Mouse (Mus musculus): ENCODE measurements around the gene Wbp4.
"Not testable (repeated sequence)": the region's sequence is repeated elsewhere in the genome, so short reads cannot be mapped to it uniquely, and the experiment has no call there.

Wbp4 gene

DNA sequence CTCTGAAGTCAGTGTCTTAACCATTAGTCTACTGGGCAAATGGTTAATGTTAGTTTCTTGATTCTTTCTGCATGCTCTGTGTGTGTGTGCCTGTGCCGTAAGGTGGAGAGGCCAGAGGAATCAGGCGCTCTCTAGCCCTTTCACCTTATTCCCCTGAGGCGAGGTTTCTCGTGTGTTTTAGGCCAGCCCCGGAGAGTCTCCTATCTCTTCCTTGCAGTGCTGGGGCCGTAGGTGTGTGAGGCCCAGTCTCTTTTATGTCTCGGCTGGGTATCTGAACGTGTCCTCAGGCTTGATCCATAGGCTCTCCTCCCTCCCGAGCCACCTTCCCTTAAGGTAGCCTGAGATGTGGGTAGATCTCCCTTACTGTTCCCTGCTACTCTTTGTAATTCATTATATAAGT, 24.9 kb upstream of the Wbp4 start:
- no peak for DNase-seq

DNA sequence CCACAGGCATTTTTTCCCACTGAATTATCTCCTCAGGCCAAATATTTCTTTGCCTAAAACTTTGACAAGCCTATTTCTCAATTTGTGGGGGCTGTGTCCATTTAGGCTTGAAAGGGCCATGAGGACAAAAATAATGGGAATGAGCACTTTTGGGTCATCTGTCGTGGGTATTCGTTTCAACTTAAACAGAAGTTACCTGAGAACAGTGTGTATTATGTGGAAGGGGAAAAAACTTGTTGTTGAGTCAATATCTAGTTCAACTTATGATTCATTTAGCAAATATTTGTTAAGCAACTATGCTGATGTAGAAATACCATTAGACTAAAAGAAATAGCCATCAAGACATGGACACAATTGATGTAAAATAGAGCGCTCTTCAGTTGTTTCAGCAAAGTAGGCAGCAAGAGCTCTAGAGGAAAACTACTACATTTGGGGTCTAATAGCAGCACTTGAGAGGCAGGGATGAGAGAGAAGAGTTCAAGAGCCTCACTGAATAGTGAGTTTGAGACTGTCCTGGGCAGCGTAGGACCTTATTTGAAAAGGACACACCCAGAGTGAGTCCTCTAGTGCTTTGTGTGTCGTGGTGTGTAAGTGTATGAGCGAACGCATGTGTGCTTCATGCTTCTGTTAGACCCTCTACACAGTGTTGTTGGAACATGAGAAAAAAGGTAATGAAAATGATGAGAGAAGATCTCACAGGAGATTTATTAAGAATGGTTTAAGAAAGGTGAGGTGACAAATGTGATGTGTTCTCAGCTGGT, 23.1 kb upstream of the Wbp4 start:
- DNase-seq: no peak

DNA sequence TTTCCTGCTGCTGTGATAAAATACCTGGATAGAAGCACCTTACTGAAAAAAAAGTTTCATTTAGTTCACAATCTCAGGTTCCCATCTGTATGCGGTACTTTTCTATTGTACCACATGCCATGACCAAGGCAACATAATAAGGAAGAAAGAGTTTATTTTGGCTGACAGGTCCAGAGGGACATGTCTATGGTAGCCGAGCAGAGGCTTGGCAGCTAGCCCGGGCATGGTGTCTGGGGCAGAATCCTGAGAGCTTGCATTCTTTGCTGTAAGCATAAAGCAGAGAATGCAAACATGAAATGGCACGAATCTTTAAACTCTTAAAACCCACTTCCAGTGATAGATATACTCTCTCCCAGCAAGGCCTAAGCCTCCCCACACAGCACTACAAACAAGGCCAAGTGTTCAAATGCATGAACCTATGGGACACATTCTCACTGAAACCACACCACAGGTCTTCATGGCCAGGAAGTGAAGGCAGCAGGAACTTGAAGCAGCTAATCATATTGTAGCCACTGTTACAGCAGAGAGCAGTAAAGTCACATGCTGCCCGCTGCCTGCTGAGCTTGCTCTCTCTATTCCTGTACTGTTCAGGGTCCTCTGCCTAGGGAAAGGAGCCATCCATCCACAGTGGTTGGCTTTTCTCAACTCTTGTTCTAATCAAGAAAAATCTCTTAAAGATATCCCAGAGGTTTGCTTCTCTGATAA, 22.2 kb upstream of the Wbp4 start:
- peak; percentile 48 for DNase-seq

DNA sequence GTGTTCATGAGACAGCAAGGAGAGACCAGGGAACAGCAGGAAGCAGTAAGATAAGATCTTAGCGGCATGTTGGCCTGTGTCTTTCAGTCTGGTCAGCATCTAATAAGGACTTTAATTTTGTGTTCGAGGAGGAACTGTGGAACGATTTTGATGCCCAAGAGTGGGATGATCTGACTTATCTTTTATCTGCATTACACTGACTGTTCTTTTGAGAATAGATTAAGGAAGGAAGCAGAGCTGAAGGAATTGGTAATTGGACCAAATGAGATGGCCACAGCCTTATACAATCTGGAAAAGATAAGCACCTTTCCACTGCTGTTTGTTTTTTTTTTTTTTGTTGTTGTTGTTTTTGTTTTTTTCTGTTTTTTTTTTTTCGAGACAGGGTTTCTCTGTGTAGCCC, 19.4 kb upstream of the Wbp4 start:
- no peak for DNase-seq

DNA sequence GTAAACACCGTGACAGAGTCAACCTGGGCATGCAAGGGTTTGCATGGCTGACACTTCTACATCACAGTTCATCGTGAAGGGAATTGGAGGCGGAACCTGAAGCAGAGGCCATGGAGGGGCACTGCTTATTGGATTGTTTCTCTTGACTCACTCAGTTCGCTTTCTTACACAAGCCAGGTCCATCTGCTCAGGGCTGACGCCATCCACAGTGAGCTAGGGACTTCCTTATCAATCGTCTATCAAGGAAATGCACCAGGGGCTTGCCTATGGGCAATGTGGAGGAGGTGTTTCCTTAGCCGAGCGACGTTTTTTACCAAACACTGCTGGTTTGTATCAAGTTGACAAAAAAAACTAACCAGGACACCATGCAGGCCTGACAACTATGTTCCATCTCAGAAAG, 18.0 kb upstream of the Wbp4 start:
- no peak for DNase-seq

DNA sequence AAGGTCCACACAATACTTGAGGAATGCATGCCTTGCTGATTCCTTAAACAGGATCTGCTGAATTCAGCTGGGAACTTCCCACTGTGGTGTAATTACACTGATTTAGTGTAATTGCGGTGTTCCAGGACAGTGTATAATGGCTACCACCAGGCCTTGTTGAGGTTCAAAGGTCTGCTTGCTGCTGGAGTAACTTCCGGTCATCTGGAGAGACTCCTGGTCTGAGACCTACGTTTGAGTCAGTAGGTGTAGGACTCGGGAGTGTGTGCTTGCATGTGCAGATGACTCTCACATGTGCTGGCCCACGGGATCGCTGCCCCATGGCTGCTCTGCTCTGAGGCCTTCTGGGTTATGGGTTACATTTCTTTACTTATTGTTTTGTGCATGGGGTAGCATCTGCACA, 13.0 kb upstream of the Wbp4 start:
- DNase-seq: no peak

DNA sequence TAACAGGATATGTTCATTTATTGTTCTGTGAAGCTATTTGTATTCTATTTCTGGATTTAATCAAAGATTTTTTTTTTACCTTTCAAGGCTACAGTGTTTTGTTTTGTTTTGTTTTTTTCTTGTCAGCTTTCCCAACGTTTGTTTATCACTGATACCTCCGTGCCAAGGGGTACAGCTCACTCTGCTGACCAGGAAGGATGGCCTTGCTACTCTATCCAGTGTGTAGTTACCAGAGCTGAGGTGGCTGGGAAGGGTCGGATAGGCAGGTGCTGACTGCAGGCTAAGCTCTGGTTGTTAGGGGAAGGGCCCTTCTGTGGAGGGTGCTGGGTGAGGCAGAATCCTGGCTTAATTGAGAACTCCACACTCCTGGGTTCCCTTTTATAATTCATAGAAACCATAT, 8.9 kb upstream of the Wbp4 start:
- no peak for DNase-seq

DNA sequence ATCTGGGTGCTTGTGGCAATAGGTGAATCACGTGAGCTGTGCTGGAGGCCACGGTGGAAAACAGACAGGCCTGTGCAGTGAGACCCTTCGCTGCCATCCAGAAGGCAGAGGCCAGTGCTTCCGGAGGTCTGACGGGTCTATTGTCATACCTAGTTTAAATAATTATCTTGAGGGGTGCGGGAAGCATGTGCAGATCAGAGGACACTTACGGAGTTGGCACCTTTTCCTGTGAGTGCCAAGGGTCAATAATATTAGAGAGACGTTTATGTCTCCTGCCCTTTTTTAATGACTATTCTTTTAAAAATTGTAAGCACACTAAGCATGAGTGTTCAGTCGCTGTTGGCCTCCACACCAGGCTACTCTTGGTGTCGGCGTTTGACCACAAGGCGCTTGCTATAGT, 7.8 kb upstream of the Wbp4 start:
- peak; percentile 23 for DNase-seq

DNA sequence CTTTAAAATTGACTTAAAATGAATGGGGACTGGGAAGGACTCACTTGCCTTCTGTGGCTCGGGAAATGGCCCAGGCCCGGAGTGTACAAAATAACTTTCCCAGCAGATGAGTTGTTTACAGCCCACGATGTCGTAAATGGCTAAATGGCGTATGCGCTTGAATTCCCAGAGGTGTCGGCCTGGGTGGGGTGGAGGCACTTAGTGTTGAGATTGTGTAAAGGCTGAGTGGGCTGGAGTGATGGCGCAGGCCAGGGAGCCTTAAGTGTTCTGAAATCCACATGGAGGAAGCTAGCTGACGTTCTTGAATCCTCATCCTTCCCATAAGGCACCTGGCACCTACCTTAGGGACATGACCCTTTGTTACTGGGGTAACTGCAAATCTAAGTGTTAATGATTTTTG, 7.2 kb upstream of the Wbp4 start:
- peak; percentile 61 for DNase-seq

DNA sequence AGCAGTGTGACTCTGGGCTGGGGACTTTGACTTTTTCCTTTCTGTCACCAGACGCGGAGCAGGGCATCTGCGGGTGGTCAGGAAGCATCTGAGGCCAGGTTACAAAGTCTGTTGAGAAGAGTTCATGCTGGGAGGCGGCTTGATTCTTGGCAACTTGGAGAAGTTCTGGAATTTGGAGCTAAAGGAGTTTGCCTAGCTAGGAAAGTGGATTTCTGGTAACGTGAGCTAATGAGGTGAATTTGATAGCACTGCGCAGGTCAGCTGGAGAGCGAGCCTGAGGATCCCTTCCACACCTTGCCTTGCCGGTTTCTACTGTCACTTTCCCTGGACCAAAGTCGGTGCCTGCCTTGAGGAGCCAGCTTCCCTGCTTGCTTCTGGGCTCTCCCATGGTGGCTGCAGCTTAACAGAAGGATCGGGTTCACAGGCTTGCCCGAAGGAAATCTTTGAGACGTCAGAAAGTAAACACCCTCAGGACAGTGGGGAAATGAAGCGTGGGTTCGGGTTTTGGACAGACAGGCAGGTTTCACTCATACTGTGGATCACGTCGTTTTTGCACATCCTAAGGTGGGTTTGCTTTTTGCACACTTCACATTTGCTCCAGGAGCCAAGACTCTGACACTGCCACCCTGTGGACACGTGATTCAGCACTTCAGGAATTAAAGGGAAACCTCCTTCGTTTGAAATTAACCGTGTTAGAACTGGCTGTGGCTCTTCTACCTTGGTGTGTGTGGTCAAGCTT, 5.8 kb upstream of the Wbp4 start:
- DNase-seq: peak; percentile 47

DNA sequence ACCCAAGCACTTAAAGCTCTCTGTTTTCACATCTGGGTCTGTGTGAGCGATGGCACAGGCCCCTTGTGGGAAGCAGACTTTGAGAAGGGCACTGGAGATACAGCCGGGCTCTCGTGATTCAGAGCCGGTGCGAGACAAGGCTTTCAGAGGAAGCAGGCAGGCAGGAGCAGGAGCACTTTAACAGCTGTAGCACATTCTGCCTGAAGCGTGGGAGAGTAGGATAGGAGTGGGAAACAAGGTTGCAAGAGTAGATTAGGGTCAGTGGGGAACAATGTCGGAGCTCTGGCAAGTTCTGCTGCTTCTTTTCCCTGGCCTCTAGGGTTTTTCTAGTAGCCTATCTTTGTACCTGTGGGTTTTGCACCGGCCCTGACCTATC, 5.3 kb upstream of the Wbp4 start:
- DNase-seq: no peak

DNA sequence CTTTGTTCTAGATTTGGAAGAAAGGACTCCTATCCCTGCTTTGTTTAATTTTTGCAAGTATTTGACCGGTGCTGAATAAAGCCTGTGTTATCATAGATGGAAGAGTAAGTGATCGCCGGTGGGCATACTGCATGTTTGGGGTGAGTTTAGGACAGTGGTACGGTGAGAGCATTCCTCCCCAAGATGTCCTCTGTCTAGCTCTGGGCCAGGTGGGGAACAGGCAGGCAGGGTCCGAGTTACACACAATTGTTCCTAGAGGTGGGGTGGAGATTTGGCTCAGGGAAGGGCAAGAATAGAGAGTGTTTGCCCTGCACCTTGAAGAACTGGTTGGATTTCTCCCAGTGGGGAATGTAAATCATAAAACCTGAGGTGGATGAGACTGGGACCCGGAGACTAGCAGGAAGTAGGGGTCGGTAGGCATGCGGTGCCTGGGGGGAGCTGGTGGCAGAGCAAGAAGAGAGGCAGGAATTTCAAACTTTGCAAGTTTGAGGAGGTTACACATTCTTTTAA, 2.3 kb upstream of the Wbp4 start:
- DNase-seq: peak; percentile 33

DNA sequence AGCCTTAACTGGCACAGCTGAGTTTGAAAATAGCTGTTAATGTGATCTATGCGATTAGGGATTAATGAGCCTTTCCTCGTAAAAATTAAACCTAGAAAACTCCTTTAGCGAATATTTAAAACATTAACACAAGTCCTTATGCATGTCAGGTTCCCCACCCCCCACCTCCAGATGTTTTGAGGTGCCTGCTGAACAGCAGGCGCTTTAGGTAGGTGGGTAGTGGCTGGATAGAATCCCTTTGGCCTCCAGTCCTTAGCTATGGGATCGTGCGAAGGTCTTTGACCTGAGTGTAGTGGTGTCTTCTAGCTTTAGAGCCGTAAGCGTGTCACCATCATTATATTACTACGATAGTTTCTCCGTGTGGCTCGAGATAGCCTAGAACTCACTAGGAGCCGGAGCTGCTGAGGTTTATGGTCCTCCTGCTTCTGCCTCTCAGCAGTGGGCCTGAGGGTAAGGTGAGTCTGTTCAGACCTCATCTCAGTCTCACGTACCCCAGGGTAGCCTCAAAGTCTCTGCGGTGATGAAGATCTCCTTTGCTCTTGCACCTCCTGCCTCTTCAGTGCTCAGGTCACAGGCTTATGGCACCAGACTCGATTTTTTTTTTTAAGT, 1.5 kb upstream of the Wbp4 start:
- DNase-seq: no peak

DNA sequence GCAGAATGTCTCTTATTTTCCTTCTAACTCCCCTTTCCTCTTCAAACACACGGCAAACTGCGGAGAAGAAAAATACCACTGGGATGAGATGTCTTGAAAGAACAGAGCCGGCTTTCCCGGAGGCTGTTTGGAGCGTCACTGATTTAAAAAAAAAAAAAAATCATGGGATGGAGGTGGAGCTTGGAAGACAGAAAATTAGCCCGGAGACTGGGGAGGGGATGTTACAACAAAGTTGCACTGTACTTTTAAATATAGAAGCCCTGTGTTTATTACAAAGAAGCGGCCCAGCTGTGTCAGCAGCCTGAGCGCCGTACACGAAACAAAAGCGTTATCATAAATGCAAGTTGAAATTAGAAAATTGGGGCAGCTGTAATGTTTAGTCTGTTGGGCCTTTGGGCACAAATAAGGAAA, 936 bp upstream of the Wbp4 start:
- peak; percentile 71 for DNase-seq

DNA sequence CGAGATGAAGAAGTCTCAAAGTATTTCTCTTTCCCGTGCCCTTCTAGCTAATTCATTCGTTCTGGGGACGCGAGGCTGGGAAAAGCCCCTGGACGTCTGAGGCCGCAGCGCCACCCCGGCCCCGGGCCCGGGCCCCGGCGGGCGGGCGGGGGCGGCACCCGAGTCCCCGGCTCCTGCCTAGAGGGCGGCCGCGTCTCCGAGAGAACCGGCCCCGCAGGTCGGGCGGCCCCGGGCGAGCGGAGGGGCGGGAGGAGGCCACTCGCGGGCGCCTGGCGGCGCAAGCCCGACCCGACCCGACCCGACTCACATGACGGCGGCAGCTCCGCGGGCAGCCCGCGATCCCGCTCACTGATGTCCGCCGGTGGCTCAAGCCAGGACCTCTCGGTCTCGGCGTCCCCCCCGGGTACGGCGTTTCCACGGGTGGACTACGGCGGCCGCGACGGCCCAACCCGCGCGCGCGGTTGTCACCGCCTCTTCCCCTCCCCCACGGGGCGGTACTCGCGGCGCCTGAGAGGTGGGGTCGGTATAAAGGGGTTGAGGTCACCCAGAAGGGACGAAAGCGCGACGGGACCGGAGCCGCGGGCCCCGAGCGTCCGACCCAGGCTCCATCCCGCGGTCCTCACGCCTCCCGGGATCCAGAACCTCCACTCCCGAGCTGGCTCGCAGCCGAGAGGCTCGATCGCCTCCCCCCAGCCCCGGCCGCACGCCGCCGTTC, 539 bp downstream of the Wbp4 start, which contains the start of gene Elf1:
Elf1 (plus strand) TSS at position 571 of the 715 bp plus-strand sequence.
- peak; percentile 97 for DNase-seq

DNA sequence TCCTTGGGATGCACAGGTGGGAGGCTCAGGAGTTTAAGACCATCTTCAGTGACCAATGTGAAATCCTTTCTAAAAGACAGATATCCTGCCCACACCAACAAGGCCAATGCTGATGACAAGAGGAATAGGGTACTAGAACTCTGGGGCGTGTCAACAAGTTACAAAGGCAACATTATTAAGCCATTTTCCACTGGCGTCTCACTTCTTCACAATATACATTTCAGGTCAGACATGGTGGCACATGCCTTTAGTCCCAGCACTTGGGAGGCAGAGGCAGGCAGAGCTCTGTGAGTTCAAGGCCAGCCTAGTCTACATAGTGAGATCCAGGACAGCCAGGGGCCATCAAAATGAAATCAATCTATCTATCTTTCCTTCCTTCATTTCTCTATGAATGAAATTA, 7.9 kb downstream of the Wbp4 start:
- DNase-seq: no peak

DNA sequence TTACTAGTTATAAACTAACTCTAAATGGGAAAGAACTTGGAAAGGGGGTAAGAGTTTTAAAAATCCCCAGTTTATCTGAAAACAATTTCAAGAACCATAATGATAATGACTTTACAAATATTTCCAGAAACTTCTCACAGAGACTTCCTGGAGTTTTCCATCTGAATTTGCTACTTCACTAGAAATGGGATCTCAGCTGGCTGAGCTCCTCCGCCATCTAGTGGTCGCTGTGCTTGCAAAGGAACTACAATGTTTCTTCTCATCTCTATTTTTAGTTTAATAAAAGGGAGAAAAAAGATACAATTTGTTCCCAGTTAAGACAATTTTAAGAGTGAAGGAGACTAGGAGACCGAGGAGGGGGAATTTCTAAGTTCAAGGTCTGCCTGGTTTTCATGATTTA, 13.7 kb downstream of the Wbp4 start:
- DNase-seq: peak; percentile 77

DNA sequence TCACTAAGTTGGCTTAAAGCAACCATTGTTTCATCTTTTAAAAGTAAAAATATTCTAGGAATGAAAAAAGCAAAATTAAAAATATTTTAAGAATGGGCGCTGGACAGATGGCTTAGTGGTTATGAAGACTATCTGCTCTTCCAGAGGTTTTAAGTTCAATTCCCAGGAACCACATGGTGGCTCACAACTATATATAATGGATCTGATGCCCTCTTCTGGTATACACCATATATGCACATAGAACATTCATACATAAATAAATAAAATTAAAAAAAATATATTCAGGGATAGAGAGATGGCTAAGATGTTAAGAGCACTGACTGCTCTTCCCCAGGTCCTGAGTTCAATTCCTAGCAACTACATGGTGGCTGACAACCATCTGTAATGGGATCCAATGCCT, 15.7 kb downstream of the Wbp4 start:
- no peak for DNase-seq

DNA sequence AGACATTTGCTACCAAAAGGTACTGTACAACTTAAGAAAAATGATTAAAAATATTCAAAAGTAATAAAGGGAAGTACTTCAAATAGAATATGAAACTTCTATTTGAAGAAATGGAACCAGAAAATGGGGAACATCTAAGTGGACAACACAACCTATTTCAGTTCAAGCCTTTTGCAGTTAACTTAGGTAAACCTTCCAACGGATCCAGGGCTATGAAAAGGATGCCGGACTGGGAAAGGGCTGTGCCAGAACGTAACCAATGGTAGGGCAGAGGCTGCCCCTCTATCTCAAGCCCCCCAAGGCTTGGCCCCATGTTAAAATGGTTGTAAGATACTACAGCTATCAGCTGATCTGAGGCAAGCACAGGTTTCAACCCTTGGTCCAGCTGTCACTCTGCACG, 20.3 kb downstream of the Wbp4 start:
- DNase-seq: no peak

DNA sequence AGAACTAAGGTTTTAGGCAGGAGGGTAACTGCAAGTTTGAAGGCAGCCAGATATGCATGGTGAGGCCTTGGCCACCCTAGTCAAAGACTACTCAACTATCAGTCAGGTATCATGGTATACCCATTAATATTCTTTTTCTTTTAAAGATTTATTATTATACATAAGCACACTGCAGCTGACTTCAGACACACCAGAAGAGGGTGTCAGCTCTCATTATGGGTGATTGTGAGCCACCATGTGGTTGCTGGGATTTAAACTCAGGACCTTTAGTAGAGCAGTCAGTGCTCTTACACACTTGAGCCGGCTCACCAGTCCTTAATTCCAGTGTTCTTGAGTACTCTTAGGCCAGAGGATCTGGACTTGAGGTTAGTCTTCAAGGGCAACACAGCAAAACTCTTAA, 20.9 kb downstream of the Wbp4 start:
- no peak for DNase-seq

DNA sequence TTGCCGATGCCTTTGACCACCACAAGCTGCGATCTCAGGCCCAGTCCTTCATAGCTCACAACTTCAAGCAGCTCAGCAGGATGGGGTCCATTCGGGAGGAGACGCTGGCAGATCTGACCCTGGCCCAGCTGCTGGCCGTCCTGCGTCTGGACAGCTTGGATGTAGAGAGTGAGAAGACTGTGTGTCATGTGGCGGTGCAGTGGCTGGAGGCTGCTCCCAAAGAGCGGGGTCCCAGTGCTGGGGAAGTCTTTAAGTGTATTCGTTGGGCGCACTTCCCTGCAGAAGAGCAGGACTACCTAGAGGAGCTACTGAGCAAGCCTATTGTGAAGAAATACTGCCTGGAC, 28.8 kb downstream of the Wbp4 start:
- DNase-seq: not testable (repeated sequence)

DNA sequence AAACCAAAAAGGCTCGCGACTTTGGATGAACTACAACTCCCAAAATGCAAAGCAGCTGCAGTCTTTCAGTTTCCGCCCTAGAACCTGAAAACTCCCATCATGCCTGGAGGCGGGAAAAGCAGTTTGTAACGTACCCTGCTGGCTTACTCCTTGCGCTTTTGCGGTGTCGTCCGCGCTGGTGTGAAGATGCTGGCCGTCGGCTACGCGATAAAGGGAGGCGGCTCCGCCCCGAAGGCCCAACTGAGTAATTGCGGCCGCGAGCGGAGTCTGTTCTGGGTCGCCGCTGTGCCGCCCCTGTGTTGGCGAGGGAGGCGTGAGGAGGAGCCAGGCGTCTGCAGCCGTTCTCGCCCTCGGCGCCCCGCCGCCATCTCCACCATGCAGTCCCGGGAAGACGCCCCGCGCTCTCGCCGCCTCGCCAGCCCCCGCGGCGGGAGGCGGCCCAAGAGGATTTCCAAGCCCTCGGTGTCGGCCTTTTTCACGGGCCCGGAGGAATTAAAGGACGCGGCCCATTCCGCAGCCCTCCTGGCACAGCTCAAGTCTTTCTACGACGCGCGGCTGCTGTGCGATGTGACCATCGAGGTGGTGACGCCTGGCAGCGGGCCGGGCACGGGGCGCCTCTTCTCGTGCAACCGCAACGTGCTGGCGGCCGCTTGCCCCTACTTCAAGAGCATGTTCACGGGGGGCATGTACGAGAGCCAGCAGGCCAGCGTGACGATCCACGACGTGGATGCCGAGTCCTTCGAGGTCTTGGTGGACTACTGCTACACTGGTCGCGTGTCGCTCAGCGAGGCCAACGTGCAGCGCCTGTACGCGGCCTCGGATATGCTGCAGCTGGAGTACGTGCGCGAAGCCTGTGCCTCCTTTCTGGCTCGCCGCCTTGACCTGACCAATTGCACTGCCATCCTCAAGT, 29.4 kb downstream of the Wbp4 start, which contains the start of gene Kbtbd6:
Kbtbd6 (plus strand) TSS at position 155 of the 910 bp plus-strand sequence.
- DNase-seq: peak; percentile 90
